Mouse (Mus musculus): ENCODE data around the gene Tbc1d2b. TPM values are rescaled to one million over a fixed set of nuclear protein-coding genes. Genes with fewer than 3 reads are reported as not detected.

Gene Tbc1d2b
- total RNA-seq, 4 experiments from 2014 or later: 2.6 to 4.5 (median 3.7) TPM

- DNase-seq (ENCODE audit: low spot score in 2 of 2): no peak
Observed at GRCm38 (mm10) chr9:90207808-90208207, 62.8 kb downstream of the Tbc1d2b start.

DNA sequence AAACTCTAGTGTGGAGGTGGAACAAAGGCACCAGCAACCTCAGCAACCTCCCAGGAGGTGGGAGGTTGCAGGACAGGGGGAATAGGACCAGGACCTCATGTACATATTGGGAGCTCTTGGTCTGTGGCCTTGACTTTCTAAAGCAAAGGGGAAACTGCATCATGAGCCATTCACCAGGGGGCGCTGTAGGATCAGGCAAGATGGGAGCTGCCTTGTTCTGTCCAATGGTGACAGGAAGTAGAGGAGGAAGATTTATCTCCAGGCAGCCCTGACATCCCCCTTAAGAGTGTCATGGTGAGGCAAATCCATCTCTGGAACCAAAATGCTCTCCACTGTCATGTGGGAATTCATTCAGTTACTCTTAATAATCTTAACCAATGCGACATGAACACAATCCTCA is 64.1 kb downstream of the Tbc1d2b start:
- DNase-seq (ENCODE audit: low spot score in 2 of 2): peak; percentile 60 to 62

GRCm38 (mm10) chr9:90204396-90204915 is 66.1 kb downstream of the Tbc1d2b start:
- DNase-seq (ENCODE audit: low spot score in 2 of 2): no peak

- no peak for DNase-seq (ENCODE audit: low spot score in 2 of 2)
Observed at GRCm38 (mm10) chr9:90203233-90203632, 67.4 kb downstream of the Tbc1d2b start.

- DNase-seq (ENCODE audit: low spot score in 2 of 2): no peak
Observed at GRCm38 (mm10) chr9:90201541-90201940, 69.1 kb downstream of the Tbc1d2b start.

GRCm38 (mm10) chr9:90201096-90201495 is 69.5 kb downstream of the Tbc1d2b start:
- DNase-seq (ENCODE audit: low spot score in 2 of 2): no peak

- DNase-seq (ENCODE audit: low spot score in 2 of 2): no peak
Observed at GRCm38 (mm10) chr9:90200501-90200900, 70.1 kb downstream of the Tbc1d2b start.

- no peak for DNase-seq (ENCODE audit: low spot score in 2 of 2)
Observed at GRCm38 (mm10) chr9:90199611-90200010, 71.0 kb downstream of the Tbc1d2b start.

DNA sequence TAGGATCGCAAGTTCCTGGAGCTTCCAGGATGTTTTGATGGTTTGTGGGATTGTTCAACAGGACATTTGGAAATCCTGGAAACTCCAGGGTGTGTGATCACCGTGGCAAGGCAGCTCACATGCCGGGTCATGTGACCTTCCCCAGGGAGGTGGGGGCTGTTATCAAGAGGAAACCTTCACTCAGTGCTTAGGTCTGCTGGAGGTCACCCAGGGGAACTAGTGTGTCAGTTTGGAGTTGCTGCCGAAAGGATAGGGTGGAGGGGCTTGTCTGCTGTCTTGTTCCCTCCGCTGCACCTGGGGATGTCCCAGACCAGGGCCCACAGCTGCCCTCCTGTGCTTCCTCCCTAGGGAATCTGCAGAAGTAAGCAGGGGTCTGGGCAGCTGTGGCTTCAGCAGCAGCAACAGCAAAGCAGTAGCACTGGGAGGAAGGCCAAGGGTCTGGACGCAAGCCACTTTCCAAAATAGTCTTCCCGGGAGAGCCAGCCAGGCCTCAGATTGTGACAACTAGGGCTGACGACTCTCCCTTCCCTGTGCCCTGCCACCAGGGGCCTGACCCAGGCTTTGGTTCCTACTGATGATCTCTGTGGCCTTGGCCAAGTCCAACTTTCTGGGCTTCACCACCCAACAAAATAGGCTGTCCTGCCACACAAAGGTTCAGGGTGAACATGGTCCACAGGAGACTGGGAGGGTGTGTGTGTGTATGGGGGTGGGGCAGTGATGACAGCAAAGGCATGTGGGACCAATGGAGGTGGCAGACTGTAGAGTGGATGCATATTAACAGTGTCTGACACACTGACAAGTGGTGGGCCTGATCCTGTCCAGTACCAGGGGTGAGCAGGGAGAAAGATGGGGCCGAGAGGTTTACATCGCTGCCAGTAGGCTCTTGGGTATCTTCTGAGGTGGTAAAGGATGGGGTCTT is 71.8 kb downstream of the Tbc1d2b start:
- peak; percentile 61 to 74 for DNase-seq (ENCODE audit: low spot score in 2 of 2)

- no peak for DNase-seq (ENCODE audit: low spot score in 2 of 2)
Observed at GRCm38 (mm10) chr9:90197866-90198383, 72.7 kb downstream of the Tbc1d2b start.

DNA sequence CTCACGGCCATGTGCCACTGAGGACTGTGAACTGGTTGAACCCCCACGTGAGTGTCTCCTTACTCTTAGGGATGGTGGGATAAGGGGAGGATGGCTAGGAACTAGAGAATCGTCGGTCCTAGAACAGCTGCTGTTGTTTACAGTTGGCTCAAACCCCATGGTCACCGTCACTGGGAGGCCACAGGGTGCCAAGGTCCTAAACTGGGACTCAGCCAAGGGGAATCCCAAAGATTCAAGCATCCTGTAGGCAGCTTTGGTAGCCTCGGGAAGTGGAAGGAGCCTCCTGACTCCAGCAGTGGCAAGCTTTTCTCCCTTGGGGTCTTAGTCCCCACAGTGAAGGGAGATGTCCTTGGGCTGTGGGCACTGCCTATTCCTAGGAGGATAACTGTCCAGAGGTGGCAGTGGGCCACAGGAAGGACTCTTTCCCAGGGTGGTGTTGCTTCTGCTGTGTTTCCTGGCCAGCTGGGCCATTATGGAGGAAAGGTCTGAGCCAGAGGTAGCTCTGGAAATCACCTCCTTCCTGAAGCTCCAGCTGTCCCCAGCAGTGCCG is 73.4 kb downstream of the Tbc1d2b start:
- DNase-seq (ENCODE audit: low spot score in 2 of 2): no peak

DNA sequence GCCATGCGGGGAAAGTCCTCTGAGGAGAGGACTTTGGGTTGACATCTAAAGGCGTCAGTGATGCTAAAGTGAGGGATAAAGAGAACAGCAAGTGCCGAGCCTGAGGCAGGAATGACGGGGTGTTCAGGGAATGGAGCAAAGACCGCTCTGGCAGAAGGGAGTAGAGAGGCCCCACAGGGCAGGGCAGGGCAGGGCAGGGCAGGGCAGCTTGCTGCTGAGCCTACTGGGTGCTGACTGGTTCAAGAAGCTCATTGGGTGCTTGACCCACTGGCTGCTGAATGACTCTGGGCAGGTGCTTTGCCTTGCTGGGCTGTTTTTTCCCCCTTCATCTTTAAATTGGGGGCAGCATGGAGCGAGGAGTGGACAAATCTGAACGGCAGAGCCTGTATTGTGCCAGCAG is 74.3 kb downstream of the Tbc1d2b start:
- DNase-seq (ENCODE audit: low spot score in 2 of 2): no peak

DNA sequence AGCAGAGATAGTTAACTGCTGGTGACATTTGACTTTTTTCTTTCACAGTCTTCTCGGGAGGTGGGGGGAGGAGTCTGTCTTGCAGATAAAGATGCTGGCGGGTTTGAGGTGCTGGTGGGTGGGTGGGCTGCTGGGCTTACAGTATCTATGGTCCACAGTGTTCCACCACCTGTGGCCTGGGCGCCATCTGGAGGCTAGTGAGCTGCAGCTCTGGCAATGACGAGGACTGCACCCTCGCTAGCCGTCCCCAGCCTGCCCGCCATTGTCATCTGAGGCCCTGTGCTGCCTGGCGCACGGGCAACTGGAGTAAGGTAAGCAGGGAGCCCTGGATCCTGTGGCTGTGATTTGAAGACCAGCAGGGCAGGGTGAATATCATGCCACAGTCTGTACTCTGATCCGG is 75.6 kb downstream of the Tbc1d2b start:
- no peak for DNase-seq (ENCODE audit: low spot score in 2 of 2)

- DNase-seq (ENCODE audit: low spot score in 2 of 2): no peak
Observed at GRCm38 (mm10) chr9:90189391-90189790, 81.2 kb downstream of the Tbc1d2b start.

GRCm38 (mm10) chr9:90188893-90189292 is 81.7 kb downstream of the Tbc1d2b start:
- no peak for DNase-seq (ENCODE audit: low spot score in 2 of 2)

DNA sequence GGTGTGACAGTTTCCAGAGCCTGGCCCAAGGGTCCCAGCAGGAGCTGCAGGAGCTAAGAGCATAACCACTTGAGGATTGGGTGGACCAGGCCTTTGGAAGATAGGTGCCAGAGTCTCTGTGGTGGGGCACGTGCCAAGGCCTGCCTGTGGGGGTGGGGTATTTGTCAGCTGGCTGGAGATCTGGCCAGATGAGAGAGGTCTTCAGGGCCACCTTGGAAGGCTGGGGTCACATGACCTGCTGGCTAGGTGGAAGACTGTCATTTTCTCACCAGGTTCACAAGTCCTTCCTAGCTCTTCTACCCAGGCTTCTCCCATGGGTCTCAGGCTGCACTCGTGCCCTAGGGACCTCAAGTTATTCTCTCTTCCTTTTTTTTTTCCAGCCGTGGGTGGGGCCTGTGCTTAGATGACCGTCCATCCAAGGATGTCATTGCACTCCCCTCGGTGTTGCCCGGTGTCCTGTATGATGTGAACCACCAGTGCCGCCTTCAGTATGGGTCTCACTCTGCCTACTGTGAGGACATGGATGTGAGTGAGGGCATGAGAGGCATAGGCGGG is 85.2 kb downstream of the Tbc1d2b start:
- DNase-seq (ENCODE audit: low spot score in 2 of 2): no peak

DNA sequence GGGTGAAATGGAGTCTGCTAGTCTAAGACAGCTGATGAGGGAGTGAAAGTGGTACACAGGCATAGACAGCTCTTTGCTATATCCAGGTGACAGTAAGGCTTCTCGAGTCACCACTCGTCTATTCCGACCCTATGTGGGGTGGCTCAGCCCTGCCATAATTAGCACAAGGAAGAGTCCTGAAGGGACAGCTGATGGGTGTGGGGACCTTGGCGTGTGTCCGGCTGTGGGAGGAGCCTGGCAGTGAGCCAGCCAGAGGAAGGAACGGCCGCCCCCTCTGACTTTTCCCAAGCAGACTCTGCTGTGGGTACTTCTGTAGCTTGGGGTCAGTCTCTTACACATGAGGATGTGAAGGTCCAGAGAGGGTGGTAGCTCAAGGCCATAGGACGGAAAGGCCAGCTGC is 86.5 kb downstream of the Tbc1d2b start:
- no peak for DNase-seq (ENCODE audit: low spot score in 2 of 2)

DNA sequence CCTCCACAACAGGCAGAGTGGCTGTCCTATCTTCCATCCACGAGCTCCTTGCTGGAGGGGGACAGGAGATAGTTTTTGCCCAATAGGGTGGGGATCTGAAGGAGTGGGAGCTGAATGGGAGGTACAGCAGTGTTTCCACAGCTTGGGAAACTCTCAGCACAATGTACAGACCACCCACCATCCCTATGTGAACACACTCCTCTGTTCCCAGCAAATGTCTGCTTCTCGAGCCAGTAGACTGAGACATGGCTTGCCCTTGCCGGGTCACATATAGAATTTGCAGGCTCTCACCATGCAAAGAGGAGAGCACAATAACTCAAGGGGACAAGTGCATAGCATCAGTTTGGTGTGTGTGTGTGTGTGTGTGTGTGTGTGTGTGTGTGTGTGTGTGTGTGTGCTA is 87.1 kb downstream of the Tbc1d2b start:
- DNase-seq (ENCODE audit: low spot score in 2 of 2): no peak

- no peak for DNase-seq (ENCODE audit: low spot score in 2 of 2)
Observed at GRCm38 (mm10) chr9:90182636-90183421, 87.8 kb downstream of the Tbc1d2b start.

- no peak for DNase-seq (ENCODE audit: low spot score in 2 of 2)
Observed at GRCm38 (mm10) chr9:90181656-90182388, 88.8 kb downstream of the Tbc1d2b start.

DNA sequence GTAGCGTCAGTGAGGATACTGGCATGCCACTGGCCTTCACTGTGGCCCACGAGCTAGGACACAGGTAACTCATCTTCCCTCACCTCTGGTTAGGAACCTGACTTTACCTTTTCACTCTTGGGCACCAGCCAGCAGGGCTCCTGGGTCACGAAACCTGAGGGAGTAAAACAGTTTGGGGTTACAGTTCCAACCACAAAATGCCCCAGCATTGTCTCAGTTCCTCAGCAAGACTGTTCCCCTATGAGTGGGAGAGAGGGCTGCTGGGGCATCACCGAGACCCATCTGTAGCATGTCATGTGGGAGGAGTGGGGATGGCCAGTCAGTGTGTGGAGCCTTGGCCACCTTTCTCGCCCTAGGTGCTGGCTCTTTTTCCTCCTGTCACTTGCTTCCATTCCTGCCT is 91.2 kb downstream of the Tbc1d2b start:
- DNase-seq (ENCODE audit: low spot score in 2 of 2): no peak

Measured in gastrocnemius, adult 8-10 months (tissue).